Mouse (Mus musculus): Measurements from ENCODE around the gene Zfp362. TPM values are rescaled to one million over a fixed set of nuclear protein-coding genes. Genes with fewer than 3 reads are reported as not detected.

Gene Zfp362
- polyA plus RNA-seq, 1 experiment from 2014 or later: 29.8 TPM

DNA sequence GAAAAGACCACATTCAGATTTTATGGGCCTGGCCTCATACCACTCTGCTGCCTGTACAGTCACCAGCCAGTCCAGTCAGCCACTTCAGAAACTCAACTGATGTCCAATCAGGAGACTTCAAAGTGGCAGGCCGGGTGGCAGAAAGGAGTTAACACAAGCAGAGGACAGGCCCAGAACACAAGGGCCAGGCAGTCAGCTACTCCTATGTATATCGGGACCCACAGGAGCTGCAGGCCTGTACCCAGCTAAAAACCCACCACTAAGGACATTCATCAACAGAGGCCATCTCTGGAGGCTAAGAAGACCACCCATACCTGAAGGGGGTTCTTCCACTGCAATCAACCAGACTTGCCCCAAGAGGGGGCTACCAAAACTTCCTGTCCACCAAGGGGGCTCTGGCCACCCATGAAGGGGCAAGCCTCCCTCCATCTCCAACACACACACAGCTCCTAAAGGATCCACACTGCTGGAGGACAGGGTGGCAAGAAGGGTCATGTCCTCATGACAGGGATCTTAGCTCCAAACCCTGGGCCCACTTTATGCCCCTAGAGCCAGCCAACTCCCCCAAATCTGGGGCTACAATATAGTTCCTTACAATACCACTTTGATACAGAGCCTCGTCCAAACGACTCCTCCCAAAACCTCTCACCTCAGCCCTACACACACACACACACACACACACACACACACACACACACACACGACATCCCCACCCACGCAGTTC, 1.3 kb downstream of the Zfp362 start:
- Histone ChIP-seq H3K4me1 (ENCODE audit: control insufficient read depth, insufficient read depth, low read depth, low read length) (peaks cover 28% of the 10 kb centered on the region), H3K9me3 (ENCODE audit: control insufficient read depth, low read length) (no peaks in the 10 kb centered on the region), H3K27ac (ENCODE audit: low read depth, low read length) (peak overlapping the region; percentile 94), H3K9ac (ENCODE audit: low read depth, low read length) (peak overlapping the region; percentile 95), H3K36me3 (ENCODE audit: control insufficient read depth, insufficient read depth, low read length) (no peaks in the 10 kb centered on the region), H3K4me3 (ENCODE audit: low read length) (peak overlapping the region; percentile 87), H3K4me2 (ENCODE audit: low read length) (peak overlapping the region; percentile 97), H3K27me3 (replicated peaks; ENCODE audit: control insufficient read depth, insufficient read depth, low read length) (no peaks in the 10 kb centered on the region)
- no peak for ATAC-seq
- WGBS: 2% methylated on average over 6 of the region's 6 CpGs

DNA sequence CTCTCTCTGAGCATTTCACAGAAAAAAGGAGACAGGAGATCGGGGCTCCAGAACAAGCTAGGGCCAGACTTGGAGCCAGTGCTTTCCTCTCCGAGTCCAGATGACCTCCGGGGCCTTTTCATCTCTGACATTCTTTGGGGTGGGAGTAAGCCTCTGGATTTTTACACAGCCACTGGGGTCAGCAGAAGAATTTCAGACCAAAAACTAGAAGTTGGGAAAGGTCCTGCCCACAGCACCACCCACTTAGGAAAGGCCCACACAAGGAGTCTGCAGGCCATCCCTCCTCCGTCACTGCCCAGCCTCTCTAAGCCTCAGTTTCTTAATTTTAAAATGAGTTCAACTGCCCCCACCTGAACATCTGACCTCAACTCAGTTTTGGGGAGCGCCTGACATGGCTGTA, 2.3 kb downstream of the Zfp362 start:
- Histone ChIP-seq H3K27ac (ENCODE audit: low read depth, low read length) (no peak overlapping the region), H3K36me3 (ENCODE audit: control insufficient read depth, insufficient read depth, low read length) (no peaks in the 10 kb centered on the region), H3K4me2 (ENCODE audit: low read length) (peak overlapping the region; percentile 97), H3K9me3 (ENCODE audit: control insufficient read depth, low read length) (no peaks in the 10 kb centered on the region), H3K4me3 (ENCODE audit: low read length) (no peak overlapping the region), H3K4me1 (ENCODE audit: control insufficient read depth, insufficient read depth, low read depth, low read length) (peaks cover 31% of the 10 kb centered on the region), H3K9ac (ENCODE audit: low read depth, low read length) (0 out of 2 replicates have a peak overlapping the region, but pooled peaks have one; percentile 15), H3K27me3 (replicated peaks; ENCODE audit: control insufficient read depth, insufficient read depth, low read length) (no peaks in the 10 kb centered on the region)
- no peak for ATAC-seq
- 52% methylated on average over 5 of the region's 5 CpGs for WGBS

- peaks cover 38% of the 10 kb centered on the region for H3K4me1 ChIP-seq (ENCODE audit: control insufficient read depth, insufficient read depth, low read depth, low read length)
- H3K27ac ChIP-seq (ENCODE audit: low read depth, low read length): no peak overlapping the region
- H3K27me3 ChIP-seq (replicated peaks; ENCODE audit: control insufficient read depth, insufficient read depth, low read length): no peaks in the 10 kb centered on the region
- no peaks in the 10 kb centered on the region for H3K36me3 ChIP-seq (ENCODE audit: control insufficient read depth, insufficient read depth, low read length)
- ATAC-seq: no peak
- no peak overlapping the region for H3K9ac ChIP-seq (ENCODE audit: low read depth, low read length)
- H3K4me3 ChIP-seq (ENCODE audit: low read length): no peak overlapping the region
- H3K9me3 ChIP-seq (ENCODE audit: control insufficient read depth, low read length): no peaks in the 10 kb centered on the region
- no peak overlapping the region for H3K4me2 ChIP-seq (ENCODE audit: low read length)
- 71% methylated on average over 9 of the region's 9 CpGs for WGBS
These were observed 4.0 kb downstream of the Zfp362 start for GRCm38 (mm10) chr4:128801675-128802465.

GRCm38 (mm10) chr4:128796788-128797187, 9.1 kb downstream of the Zfp362 start:
- no peak overlapping the region for H3K4me3 ChIP-seq (ENCODE audit: low read length)
- H3K9me3 ChIP-seq (ENCODE audit: control insufficient read depth, low read length): no peaks in the 10 kb centered on the region
- H3K27me3 ChIP-seq (replicated peaks; ENCODE audit: control insufficient read depth, insufficient read depth, low read length): no peaks in the 10 kb centered on the region
- no peak for ATAC-seq
- no peak overlapping the region for H3K27ac ChIP-seq (ENCODE audit: low read depth, low read length)
- H3K9ac ChIP-seq (ENCODE audit: low read depth, low read length): no peak overlapping the region
- no peaks in the 10 kb centered on the region for H3K36me3 ChIP-seq (ENCODE audit: control insufficient read depth, insufficient read depth, low read length)
- 47% methylated on average over 8 of the region's 8 CpGs for WGBS
- peaks cover 17% of the 10 kb centered on the region for H3K4me1 ChIP-seq (ENCODE audit: control insufficient read depth, insufficient read depth, low read depth, low read length)
- H3K4me2 ChIP-seq (ENCODE audit: low read length): no peak overlapping the region

GRCm38 (mm10) chr4:128795596-128795995, 10.2 kb downstream of the Zfp362 start:
- Histone ChIP-seq H3K27me3 (replicated peaks; ENCODE audit: control insufficient read depth, insufficient read depth, low read length) (no peaks in the 10 kb centered on the region), H3K27ac (ENCODE audit: low read depth, low read length) (no peak overlapping the region), H3K9ac (ENCODE audit: low read depth, low read length) (no peak overlapping the region), H3K4me1 (ENCODE audit: control insufficient read depth, insufficient read depth, low read depth, low read length) (peaks cover 17% of the 10 kb centered on the region), H3K4me2 (ENCODE audit: low read length) (no peak overlapping the region), H3K9me3 (ENCODE audit: control insufficient read depth, low read length) (no peaks in the 10 kb centered on the region), H3K36me3 (ENCODE audit: control insufficient read depth, insufficient read depth, low read length) (no peaks in the 10 kb centered on the region), H3K4me3 (ENCODE audit: low read length) (no peak overlapping the region)
- WGBS: 3% methylated on average over 8 of the region's 9 CpGs
- 0 out of 2 replicates have a peak, but pooled peaks have one; percentile 7 for ATAC-seq

GRCm38 (mm10) chr4:128794198-128794597, 11.6 kb downstream of the Zfp362 start:
- Histone ChIP-seq H3K9ac (ENCODE audit: low read depth, low read length) (no peak overlapping the region), H3K4me2 (ENCODE audit: low read length) (no peak overlapping the region), H3K4me3 (ENCODE audit: low read length) (no peak overlapping the region), H3K27ac (ENCODE audit: low read depth, low read length) (no peak overlapping the region), H3K4me1 (ENCODE audit: control insufficient read depth, insufficient read depth, low read depth, low read length) (peaks cover 17% of the 10 kb centered on the region), H3K27me3 (replicated peaks; ENCODE audit: control insufficient read depth, insufficient read depth, low read length) (no peaks in the 10 kb centered on the region), H3K9me3 (ENCODE audit: control insufficient read depth, low read length) (no peaks in the 10 kb centered on the region), H3K36me3 (ENCODE audit: control insufficient read depth, insufficient read depth, low read length) (no peaks in the 10 kb centered on the region)
- WGBS: 89% methylated on average over 8 of the region's 8 CpGs
- no peak for ATAC-seq

- Histone ChIP-seq H3K9me3 (ENCODE audit: control insufficient read depth, low read length) (no peaks in the 10 kb centered on the region), H3K4me2 (ENCODE audit: low read length) (no peak overlapping the region), H3K27me3 (replicated peaks; ENCODE audit: control insufficient read depth, insufficient read depth, low read length) (no peaks in the 10 kb centered on the region), H3K36me3 (ENCODE audit: control insufficient read depth, insufficient read depth, low read length) (no peaks in the 10 kb centered on the region), H3K4me1 (ENCODE audit: control insufficient read depth, insufficient read depth, low read depth, low read length) (peaks cover 15% of the 10 kb centered on the region), H3K9ac (ENCODE audit: low read depth, low read length) (no peak overlapping the region), H3K4me3 (ENCODE audit: low read length) (no peak overlapping the region), H3K27ac (ENCODE audit: low read depth, low read length) (no peak overlapping the region)
- WGBS: 60% methylated on average over 1 of the region's 1 CpGs
- no peak for ATAC-seq
These were observed 12.1 kb downstream of the Zfp362 start for GRCm38 (mm10) chr4:128793710-128794109.

- Histone ChIP-seq H3K36me3 (ENCODE audit: control insufficient read depth, insufficient read depth, low read length) (peaks cover 27% of the 10 kb centered on the region), H3K9me3 (ENCODE audit: control insufficient read depth, low read length) (no peaks in the 10 kb centered on the region), H3K9ac (ENCODE audit: low read depth, low read length) (no peak overlapping the region), H3K27ac (ENCODE audit: low read depth, low read length) (no peak overlapping the region), H3K4me1 (ENCODE audit: control insufficient read depth, insufficient read depth, low read depth, low read length) (no peaks in the 10 kb centered on the region), H3K4me2 (ENCODE audit: low read length) (no peak overlapping the region), H3K27me3 (replicated peaks; ENCODE audit: control insufficient read depth, insufficient read depth, low read length) (no peaks in the 10 kb centered on the region), H3K4me3 (ENCODE audit: low read length) (no peak overlapping the region)
- 47% methylated on average over 18 of the region's 18 CpGs for WGBS
- ATAC-seq: no peak
These were observed 16.2 kb downstream of the Zfp362 start for GRCm38 (mm10) chr4:128789646-128790045.

DNA sequence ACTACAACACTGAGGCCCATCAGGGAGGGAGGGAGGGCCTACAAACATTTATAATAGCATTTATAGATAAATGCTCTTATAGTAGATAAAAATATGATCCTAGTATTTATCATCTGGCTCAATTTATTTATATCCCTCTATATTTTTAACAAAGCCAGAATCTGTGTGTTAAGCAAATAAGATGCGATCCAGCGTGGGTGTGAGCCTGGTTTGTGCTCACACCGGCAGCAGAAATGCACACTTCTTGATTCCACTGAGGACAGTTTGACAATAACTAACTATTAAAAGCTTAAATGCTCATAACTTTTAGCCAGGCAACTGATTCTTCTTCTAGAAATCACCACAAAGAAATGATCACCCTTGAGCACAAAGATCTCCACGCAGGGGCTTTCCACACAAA, 17.7 kb downstream of the Zfp362 start:
- 93% methylated on average over 4 of the region's 4 CpGs for WGBS
- Histone ChIP-seq H3K4me1 (ENCODE audit: control insufficient read depth, insufficient read depth, low read depth, low read length) (no peaks in the 10 kb centered on the region), H3K9me3 (ENCODE audit: control insufficient read depth, low read length) (no peaks in the 10 kb centered on the region), H3K4me3 (ENCODE audit: low read length) (no peak overlapping the region), H3K27ac (ENCODE audit: low read depth, low read length) (no peak overlapping the region), H3K36me3 (ENCODE audit: control insufficient read depth, insufficient read depth, low read length) (peaks cover 37% of the 10 kb centered on the region), H3K27me3 (replicated peaks; ENCODE audit: control insufficient read depth, insufficient read depth, low read length) (no peaks in the 10 kb centered on the region), H3K4me2 (ENCODE audit: low read length) (no peak overlapping the region), H3K9ac (ENCODE audit: low read depth, low read length) (no peak overlapping the region)
- no peak for ATAC-seq
